Mouse (Mus musculus) layer of hippocampus, adult 9-11 months (tissue): ENCODE measurements around the gene Wnt9b.
"Not testable (repeated sequence)": the region's sequence is repeated elsewhere in the genome, so short reads cannot be mapped to it uniquely, and the experiment has no call there.

ENCODE experiments used
- DNase-seq: peaks from one replicate; pipeline ENCODE4 v3.0.0; 2022

Wnt9b gene

GRCm38 (mm10) chr11:103749306-103750089 is at the start of gene Wnt9b:
Wnt9b (minus strand) TSS chr11:103749821.
- no peak for DNase-seq

DNA sequence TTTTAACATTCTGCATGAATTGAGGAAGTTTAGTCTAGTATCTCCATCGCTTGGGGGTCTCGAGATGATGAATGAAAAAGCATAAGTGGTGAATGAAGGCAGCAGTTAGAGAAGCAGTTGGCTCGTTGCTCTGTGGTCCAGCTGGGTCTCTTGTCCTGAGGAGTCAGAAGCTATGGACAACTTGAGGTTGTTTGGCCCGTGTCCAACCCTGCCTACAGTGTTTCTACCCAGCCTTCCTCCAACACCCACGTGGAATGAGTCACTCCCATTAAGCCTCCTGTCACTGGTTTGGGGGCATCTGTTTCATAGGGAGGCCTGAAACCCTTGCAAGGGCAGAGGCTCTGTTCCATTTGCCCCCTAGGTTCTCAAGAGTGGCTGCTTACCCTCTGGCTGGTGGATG is 40.3 kb upstream of the Wnt9b start:
- DNase-seq = no peak

- DNase-seq = no peak
These were observed 30.5 kb upstream of the Wnt9b start for GRCm38 (mm10) chr11:103780152-103780551.

GRCm38 (mm10) chr11:103774228-103774530 is 24.6 kb upstream of the Wnt9b start:
- no peak for DNase-seq

DNA sequence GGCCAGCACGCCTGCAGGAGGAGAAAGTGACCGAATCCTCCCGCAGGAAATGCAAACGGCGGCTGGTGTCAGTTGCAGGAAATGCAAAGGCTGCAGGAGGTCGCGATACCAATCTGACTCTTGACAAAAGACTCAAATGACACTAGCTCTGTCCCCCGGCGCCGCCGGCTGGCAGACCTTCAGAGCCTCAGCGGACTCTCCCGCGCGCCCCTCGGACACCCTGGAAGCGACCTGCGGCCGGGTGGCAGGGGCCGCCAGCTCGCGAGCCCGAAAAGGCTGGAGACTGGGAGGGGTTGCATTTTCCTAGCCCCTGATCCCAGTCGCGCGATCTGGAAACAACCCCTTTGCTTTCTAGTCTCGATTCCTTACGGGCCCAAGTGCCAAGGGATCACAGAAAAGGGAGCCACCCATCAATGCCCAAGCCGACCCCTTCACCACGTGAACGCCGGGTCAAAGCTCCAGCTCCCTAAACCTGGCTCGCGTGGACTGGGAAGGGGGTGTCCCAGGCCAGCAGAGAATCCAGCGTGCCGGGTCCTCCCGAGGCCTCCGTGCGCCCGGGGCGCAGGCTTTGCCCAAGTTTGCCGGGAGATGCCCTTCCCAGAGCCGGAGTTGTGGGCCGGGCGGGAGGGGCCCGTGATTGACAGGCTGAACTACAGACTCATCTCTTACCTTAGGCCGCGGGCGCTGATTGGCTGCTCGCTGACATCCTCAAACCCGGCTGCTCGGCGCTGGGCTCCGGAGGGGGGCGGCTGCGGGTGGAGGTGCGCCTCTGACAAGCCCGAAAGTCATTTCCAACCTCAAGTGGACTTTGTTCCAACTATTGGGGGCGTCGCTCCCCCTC is 24.0 kb upstream of the Wnt9b start, which contains the start of gene Wnt3:
Gene Wnt3, plus strand, starts transcription at position 764 of the 841 bp plus-strand sequence.
- DNase-seq = no peak

DNA sequence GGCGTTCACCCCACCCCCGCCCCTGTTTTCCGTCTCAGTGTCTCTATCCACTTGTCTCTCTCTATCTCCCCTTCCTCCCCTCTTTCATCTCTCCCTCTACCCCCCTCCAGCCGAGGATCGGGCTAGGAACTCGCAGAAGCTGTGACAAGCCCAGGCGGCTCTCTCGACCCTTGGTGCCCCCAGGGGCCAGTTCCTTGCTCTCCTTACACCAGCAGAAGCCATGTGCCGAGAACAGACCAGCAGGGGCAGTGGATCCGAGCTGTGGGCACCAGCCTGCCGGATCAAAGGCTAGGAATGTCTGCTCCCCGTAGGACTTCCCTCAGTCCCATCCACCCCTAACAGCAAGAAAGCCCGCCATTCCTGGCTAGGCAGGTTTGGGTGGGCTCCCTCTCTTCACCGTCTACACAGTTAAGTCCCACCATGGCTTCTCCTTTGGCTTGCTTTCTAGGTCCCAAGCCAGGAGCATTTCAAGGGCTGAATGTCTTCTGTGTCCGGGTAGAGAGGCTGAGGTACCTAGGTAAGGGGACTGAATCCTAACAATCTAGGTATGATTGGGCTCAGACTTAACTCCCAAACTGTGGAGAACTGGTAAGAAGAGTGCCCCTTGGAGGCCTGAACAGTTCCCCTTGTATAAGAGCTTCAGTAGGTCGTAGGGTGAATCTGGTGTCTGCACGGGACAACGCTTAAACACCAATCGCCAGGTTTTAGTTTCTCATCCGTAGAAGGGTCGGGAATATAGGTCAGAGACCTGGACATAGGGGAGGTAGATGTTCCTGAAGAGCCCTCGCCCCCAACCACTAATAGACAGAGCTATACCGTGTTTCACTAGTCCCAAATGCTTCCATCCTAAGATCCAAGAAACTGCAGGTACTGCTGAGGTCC is 23.1 kb upstream of the Wnt9b start:
- no peak for DNase-seq

- DNase-seq = no peak
These were observed 21.7 kb upstream of the Wnt9b start for GRCm38 (mm10) chr11:103771160-103771817.

GRCm38 (mm10) chr11:103765556-103766011 is 16.0 kb upstream of the Wnt9b start:
- DNase-seq = no peak

GRCm38 (mm10) chr11:103764601-103765000 is 15.0 kb upstream of the Wnt9b start:
- DNase-seq = no peak

DNA sequence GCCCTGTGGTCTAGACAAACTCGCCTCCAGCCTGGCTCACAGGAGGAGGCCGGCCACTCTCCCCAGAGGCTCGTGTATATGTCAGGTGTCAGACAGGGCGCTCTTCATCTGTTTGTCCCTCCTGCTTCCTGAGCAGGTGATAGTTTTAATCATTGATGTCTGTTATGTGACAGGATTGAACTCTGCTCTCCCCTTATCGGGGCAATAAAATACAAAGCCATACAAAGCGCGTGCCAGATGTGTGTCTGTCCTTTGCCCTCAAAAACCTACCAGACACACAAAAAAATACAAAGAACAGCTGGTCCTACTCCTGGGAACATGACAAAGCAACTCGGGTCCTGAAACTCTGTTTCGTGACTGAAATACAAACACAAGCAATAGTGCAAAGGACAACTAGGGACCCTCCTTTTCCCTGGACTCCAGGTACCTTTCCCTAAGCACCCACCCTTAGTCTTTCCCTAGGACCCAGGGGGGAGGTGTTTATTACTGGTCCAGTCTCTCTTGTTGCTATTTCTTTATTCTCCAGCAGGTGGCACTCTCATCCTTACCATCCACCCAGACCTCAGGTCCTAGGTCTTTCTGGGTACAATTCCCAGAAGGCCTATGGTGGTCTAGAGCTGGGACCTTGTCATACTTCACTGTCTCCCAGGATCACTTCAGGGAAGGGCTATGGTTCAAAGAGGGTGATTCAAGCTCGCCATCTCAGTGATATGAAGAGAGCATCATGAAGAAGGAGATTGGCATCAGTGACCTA is 14.0 kb upstream of the Wnt9b start:
- peak; percentile 24 for DNase-seq

DNA sequence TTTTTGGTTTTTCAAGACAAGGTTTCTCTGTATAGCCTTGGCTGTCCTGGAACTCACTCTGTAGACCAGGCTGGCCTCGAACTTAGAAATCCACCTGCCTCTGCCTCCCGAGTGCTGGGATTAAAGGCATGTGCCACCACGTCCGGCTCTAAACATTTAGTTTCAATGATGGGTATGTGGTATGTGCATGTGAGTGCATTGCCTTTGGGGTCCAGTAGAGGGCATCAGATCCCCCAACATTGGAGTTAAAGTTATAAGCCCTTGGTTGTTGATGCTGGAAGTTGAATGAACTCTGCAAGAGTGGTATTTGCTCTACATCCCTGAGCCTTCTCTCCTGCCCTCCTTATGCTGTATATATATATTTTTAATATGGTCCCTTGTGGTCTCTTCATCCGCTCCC is 11.3 kb upstream of the Wnt9b start:
- not testable (repeated sequence) for DNase-seq

DNA sequence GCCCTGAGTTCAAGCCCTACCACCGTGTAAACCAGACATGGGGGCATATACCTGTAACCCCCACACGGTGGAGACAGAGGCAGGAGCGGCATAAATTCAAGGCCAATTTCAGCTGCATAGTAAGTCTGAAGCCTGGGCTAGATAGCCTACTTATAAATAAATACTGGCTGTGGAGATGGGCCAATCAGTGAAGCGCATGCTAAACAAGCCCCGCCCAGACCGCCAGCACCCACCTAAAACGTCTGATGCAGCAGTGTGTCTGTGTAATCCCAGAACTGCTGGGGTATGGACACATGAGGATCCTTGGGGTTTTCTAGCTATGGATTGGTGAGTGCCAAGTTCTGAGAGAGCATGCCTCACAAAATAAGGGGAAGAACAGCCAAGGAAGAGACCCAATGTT is 10.5 kb upstream of the Wnt9b start:
- no peak for DNase-seq

GRCm38 (mm10) chr11:103758706-103759105 is 9.1 kb upstream of the Wnt9b start:
- DNase-seq = no peak

DNA sequence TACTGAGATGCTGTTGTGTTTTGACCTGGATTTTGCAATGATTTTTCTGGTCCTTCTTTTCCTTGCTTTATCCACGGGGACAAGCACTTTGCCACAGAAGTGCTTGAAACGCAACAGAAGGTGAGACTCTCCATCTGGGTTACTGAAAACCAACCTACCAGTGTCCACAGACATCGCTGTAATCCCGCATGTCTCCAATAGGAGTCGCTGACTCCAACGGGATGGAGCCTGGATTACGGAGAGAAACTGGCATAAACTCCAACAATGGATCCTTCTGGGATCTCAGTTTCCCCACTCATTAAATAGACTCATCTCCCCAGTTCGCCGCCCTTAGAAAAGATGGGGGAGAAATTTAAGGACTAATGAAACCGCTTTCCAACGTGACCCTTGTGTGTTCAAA is 8.4 kb upstream of the Wnt9b start:
- DNase-seq = no peak

DNA sequence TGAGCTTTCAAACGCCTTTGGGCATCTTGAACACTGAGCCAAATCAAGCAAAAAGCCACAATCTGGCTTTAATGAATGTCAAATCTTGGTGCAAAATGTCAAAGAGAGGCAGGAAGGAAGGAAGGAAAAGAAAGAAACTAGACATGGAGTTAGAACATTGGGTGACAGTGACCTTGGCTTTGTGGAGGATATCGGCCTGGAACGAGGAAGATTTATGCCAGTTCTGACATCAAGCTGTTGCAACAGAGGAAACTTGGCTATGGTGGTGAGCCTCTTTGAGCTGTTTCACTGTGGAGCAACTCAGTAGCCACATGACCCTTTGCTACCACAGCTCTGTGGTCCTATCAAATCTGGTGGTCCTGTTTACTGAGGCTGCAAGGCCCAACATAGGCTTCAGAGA is 991 bp upstream of the Wnt9b start:
- DNase-seq = no peak

DNA sequence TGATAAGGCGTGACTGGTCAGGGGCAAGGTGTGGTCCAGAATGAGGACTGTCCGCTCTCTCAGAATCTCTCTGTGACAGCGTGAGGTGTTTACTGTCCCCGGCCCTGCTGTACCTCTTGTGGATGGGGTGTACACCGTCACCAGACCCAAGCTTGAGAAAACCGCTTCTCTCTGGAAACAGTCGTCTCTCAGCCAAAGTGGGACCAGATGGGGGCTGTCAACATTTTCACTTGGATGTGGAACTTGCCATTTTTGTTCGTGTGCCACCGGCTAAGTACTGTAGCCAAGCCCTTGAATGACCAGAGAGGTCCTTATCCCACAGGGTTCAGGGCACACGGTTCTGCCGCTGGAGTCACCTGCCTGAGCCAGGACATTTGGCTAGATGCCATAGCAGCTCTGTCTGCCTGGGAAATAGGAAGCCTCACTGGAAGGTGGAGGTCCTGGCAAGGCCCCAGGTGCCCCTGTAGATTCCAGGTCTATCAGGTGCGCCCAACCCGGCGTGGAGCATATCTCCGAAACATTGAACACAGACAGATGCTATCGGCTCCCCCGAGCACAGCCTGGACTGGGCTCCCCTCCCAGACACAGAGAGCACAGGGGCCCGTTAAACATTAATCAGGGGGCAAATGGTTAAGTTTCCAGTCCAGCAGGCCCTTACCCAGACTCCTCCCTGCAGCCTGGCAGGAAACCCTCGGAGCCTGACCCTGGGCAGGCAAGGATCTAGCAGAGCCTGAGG is 14.4 kb downstream of the Wnt9b start:
- DNase-seq = no peak

- DNase-seq = no peak
These were observed 15.1 kb downstream of the Wnt9b start for GRCm38 (mm10) chr11:103734411-103735045.

- no peak for DNase-seq
These were observed 15.7 kb downstream of the Wnt9b start for GRCm38 (mm10) chr11:103733961-103734360.

GRCm38 (mm10) chr11:103733069-103733468 is 16.6 kb downstream of the Wnt9b start:
- DNase-seq = no peak

- no peak for DNase-seq
These were observed 17.3 kb downstream of the Wnt9b start for GRCm38 (mm10) chr11:103732306-103732705.

- DNase-seq = no peak
These were observed 18.0 kb downstream of the Wnt9b start for GRCm38 (mm10) chr11:103731594-103731993.
